Mouse (Mus musculus) spleen, adult 2 months (tissue): ENCODE measurements around the gene Fam69b.

Source experiments
- CTCF ChIP-seq: fragments of 200-500 bp; IDR thresholded peaks from 2 replicates; pipeline ENCODE4 v1.5.1; 2011; ENCODE audit warnings: mild to moderate bottlenecking, inconsistent platforms; ENCODE audit not compliant: insufficient read depth, insufficient read length, insufficient replicate concordance; ENCODE audit errors: extremely low read depth
- POLR2A ChIP-seq: fragments of 200-500 bp; IDR thresholded peaks from 2 replicates; pipeline ENCODE4 v1.6.1; 2011; ENCODE audit warnings: low read depth, low read length, inconsistent platforms

- TF ChIP-seq CTCF (no peak), POLR2A (no peak)
Observed at GRCm38 (mm10) chr2:26661768-26662508, 33.7 kb downstream of the Fam69b start.
